Mouse (Mus musculus) embryo, embryonic 11.5 days (tissue): ENCODE results near the gene Cryl1.

Experiments
- DNase-seq: peaks from one replicate; pipeline ENCODE4 v3.0.0-alpha.2; 2012; ENCODE audit warnings: low read depth, low spot score

Gene Cryl1

DNA sequence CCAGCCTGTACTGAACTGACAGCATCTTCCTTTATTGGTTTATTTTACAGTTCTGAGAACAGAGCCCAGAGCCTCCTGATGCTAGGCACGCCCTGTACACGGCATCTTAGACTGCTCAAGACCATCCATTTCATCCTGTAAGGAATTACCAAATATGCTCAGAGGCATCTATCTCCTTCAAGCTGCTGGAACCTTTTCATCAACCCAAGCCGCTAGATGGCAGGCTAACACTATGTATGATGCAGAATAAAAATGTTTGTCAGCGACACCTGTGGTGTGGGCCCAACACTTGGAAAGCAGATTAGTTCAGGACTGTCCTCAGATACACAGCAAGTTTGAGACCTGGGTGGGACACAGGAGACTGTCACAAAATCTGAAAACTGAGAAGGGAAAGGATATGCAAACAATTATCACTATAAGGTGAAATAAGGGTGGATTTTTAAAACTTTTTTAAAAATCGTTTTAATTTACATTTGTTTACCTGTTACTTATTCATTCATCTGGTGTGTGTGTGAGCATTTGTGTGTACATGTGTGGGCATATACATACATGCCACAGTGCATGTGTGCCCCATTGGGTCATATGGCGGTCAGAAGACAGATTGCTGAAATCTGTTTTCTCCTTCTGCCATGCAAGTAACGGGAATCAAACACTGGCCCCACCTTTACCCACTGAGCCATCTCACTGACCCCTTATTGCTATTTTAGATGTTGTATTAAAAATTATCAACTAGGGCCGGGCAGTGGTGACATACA is 25.8 kb downstream of the Cryl1 start:
- peak; percentile 69 for DNase-seq

DNA sequence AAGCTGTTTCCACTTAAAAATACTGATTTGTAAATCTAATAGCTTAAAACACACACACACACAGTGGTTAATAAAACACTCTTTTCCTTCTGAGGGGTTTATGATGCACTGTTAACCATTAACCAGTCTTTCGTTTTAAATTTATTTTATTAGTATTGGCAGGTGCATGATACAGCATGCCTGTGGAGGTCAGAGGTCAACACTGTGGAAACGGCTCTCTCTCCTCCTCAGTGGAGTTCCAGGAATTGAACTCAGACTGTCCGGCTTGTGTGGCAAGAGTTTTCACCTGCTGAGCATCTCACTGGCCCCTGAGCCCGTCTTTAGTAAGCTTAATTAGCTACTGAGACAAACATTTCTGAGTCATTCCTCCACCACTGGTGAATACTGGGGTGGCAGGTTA is 31.0 kb downstream of the Cryl1 start:
- DNase-seq, result no peak

DNA sequence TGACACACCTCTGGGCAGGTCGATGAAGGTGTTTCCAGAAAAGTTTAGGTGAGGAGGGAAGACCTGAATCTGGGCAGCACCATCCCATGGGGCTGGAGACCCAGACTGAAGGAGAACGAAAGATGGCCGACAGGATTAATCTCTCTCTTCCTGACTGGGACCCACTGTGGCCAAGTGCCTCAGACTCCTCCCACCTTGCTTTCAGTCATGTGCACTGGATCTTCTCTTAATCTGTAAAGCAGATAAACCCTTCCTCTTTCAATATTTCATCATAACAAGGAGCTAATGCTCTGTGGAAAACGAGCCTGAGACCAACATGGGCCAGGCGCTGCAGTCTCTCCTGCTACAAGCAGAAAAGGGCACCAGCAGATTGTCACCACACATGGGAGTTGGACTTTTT is 31.6 kb downstream of the Cryl1 start:
- no peak for DNase-seq

DNA sequence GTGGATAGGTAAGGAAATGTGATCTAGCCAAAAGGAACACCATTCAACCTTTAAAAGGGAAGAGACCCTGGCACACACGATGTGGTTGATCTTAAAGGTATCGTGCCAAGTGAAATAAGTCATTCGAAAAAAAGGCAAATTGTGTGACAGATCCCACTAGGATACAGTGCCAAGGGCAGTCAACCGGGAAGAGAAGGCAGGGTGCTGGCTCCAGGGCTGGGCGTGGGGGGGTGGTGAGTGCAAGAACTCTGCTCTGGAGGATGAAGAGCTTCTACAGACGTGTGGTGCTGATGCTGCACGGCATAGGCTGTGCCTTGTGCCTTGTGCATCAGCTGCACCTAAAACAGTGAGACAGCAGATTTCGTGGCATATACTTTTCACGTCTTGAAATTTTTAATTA is 33.0 kb downstream of the Cryl1 start:
- no peak for DNase-seq

DNA sequence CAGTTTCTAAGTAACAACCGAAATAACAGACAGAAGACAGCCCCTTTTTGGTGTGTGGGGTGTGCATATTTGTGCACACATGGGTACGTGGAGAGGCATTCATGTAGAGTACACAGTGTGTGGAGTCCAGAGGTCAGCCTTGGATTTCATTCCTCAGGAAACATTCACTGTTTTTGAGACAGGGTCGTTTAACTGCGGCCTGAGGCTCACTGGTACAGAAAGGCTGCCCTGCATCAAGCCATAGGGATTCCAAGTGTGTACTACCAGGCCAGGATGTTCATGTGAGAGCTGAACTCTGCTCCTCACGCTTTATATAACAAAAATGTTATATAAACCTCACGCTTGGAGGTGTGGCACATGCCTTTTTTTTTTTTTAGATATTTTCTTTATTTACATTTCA is 34.5 kb downstream of the Cryl1 start:
- DNase-seq, result no peak

DNA sequence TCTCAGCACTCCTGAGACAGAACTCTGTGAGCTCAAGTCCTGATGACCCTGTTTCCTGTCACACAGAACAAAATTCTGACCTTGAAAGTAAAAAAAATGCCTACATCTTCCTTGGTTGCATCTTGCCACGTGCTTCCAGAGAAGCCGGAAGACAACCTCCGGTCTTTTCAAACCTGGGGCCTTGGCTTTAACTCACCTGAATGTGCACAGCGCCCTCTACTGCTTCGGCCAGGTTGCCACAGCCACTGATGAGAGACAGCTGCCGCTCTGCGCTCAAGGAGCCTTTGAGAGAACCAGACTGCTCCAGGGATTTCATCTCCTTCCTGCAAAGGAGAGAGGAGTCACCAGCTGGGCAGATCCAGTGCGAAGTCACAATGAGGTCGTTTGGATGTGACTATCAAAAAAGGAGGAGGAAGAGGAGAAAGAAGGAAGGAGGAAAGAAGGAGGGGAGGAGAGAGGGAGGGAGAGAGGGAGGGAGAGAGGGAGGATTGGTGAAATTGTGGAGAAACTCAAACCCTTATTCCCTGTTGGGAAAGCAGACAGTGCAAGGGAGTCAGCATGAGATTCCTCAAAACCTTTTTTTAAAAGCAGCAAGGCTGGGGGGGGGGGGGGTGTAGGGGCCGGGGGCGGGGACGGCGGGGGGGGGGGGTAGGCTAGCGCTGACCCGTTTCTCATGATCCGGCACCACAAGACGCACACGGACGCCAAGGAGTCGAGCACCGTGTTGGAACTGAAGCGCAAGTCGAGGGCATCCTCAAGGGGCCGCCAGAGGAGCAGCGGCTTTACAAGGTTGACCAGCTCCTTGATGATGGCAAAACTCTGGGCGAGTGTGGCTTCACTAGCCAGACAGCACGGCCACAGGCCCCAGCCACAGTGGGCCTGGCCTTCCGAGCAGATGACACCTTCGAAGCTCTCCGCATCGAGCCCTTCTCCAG is 35.3 kb downstream of the Cryl1 start:
- peak; percentile 67 for DNase-seq

DNA sequence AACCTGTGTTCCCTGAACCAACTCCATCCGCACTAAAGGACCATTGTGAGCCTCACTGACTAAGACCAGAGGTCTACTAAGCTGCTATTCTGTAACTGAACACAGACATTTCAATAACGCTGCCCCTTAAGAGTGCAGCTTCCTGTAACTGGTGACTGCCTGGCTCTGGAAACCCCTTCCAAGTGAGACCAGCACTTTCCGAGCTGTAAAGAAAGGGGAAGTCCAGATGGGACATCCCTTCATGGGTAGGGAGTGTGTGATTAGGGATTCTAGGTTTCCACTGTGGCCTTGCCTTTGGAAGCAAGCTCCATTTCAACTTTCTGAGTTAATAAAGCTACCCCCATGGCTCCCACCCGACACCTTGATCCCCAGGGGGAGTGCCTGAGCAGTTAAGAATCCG is 41.3 kb downstream of the Cryl1 start:
- DNase-seq, result no peak

DNA sequence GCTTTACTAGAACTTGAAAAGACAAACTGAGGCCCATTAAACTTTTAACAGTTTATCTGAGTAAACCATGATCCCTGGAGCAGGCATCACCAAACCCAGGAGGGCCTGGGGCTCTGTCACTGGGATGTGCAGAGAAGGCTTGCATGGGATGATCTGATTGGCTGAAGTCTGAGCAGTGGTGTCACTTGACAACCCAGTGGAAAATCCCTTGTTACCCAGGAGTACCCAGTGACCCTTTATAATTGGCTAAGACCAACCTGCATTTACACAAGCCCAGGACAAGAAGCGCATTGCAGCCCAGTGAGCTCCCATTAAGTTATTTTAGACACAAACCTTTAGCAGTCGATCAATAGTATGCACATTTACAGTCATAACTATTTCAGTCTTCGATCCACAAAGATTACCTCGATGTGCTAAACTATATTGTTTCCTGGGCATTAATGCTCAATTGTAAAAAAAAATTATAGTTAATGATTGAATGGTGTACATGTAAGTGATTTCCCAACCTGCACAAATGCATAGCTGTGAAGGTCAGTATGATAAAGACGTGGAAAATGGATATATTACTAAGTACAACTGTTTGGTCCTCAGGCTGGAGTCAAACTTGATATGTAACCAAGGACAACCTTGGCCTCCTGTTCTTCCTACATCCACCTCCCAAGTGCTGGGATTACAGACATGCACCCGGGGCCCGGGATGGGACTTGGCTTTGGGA is 46.7 kb downstream of the Cryl1 start:
- no peak for DNase-seq

DNA sequence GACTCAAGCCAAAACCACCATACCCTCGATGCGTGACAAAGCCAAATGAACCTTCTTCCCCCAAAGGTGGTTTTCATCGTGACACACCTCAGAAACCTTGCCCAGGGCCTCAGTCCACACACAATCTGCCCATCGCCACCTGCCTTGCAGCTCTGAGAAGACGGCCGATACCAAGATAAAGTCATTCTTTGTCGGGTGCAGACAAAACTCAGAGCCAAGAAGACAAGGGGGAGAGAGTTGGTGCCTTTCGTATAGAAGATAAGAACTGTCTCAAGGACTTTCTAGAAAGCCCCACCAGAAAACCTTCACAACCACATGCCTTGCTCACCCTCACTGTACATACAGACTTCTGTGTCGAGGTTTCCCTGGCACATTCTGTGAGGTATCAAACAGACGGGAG is 48.4 kb downstream of the Cryl1 start:
- DNase-seq, result no peak

DNA sequence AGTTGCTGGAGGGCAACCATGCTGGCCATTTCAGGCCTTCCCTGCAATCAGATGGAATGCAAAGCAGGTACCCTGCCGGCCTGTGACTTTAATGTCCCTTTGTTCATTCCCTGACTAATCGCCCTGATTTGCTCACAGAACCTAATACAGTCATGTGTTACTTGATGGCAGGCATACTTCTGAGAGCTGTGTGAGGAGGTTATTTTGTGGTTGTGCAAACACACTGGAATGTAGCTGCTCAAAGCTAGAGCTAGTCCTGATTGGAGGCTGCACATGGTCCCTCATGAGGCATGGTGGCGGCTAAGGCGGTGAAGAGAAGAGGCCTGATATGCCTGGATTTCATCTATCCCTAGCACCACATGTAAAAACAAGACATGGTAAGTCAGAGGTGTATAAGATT is 50.2 kb downstream of the Cryl1 start:
- DNase-seq, result no peak

DNA sequence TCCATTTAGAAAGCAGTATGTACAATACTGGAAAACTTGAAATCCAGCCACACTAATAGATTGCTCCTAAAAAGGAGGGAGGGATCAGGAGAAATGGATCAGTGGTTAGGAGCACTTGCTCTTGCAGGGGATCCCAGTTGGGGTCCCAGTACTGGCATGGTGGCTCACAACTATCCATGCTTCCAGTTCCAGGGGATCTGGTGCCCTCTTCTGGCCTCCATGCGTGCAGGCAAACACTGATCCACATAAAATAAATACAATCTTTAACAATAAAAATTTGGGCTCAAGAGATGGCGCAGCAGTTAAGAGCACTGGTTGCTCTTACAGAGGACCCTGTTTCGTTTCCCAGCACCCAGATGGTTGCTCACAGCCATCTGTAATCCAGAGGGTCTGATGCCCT is 52.2 kb downstream of the Cryl1 start:
- no peak for DNase-seq

DNA sequence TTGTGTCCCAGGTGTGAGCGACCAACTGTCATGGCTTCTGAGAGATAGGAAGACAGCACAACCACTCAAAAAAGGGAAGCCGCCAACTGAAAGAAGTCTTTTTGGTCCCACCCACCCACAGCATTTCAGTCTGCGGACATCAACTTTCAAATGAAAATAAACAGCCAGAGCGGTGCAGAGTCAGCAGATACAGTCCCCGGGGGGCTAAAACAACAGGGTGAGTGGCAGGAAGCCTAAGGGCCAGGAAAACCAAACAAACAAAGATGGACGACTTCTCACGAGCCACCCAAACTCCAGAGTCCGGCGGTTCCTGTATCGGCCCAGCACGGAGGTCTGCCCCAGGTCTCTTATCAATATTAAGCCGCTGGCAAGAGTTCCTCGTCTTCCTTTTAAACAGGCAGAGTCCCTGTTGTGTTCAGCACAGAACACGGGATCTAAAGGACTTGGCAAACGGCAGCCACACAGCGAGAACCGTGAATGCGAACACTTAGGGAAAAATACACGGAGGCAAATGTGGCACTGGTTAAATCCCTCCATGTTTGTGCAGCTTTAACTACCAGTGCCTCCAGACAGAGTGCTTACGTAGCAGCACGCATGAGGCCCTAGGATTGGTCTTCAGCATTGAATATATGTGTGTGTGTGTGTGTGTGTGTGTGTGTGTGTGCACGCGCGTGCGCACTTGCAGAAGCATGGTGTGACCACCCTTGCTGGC is 53.4 kb downstream of the Cryl1 start:
- no peak for DNase-seq

DNA sequence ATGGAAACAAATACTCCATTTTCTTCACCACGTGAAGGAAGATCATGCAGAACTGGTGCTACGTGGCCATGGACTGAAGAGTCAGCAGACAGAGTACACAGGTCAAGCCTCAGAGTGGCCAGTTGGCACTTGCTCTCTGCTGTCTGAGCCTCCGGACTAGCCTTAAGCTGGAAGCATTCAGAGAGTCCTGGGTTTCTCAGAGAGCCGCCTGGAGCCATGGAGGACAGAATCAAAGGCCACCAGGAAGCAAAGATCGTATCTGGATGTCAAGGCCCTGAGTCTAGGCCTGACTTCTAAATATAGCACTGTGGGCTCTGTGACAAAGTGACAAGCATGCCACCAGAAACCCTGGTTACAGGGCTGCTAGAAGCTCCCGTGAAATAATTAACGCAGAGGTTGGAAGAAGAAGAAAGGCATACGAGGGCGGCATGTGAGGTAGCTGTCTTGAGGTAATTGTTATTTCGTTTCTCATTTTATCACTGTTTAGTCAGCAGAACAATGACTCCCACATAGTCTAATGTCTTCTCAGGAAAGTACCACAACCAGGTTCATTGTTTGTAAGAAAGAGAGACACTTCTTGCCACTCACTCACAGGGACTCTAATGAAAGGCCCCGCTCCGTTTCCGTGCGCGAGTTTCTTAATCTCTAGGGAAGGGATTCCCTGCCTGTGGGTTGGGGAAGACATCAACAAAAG is 55.1 kb downstream of the Cryl1 start:
- no peak for DNase-seq

DNA sequence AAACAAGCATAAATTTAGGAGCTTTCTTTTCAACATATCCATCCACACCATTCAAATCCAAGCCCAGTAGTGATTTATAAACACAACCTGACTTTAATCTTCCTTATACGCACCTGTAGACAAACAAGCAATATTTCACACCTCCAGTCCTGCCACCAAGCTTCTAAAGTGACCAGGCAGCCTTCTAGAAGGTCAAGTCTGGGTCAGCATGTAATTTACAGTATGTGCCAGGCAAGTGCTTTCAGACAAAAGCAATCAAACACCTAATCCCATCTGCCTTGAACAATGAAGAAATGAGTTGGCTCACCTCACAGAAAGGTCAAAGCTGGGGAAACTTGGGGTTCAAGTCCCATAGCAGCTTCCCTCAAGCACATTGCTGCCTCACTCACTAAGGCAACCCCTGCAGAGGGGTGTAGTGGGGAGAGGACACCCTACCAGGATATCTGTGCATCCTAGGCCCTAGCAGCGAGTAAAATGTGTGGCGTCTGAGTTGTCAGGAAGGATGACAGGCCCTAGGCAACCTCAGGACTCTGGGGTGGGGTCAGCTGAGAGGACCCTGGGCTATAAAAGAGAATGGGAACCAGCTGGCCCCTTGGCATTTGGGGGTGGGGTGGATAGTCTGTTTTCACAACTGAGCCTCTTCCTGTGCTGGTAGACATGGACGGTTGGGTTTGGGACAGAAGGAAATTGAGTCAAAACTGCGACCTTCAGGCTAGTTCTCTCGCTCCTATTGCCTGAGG is 55.8 kb downstream of the Cryl1 start:
- DNase-seq, result peak; percentile 20

DNA sequence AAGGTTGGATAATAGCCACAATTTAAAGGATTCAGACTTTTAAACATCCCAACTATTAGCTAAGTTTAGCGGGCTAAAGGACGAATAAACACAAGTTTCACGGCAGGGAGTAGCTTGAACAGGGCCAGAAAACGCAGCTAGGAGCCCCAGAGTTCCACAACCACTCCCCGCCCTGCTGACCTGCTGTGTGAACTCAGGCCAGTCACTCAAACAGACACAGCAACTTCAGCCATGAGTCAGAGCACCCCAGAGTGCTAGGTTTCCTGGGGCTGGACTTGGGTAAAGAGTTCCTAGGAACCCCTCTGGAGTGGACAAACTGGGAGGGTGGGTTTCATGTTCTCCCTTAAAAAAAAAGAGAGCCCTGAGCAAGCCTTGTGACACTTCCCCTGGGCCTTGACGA is 59.7 kb downstream of the Cryl1 start:
- no peak for DNase-seq

DNA sequence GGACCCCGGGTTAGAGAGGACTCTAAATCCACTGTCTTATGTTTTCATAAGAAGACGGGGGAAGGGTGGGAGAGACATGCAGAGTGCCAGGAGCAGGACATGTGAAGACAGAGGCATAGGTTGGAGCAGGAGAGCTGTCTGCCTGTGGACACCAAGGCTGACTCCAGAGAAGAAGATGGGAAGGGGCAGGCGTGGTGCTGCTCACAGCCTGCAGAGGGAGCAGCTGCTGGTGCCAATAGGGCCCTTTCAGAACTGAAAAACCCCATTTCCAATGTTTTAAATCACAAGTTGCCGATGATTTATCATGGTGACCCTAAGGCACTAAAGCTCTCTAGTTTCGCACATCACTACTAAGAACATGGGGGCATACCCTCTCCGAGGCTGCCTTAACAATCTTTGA is 63.5 kb downstream of the Cryl1 start:
- DNase-seq, result no peak

DNA sequence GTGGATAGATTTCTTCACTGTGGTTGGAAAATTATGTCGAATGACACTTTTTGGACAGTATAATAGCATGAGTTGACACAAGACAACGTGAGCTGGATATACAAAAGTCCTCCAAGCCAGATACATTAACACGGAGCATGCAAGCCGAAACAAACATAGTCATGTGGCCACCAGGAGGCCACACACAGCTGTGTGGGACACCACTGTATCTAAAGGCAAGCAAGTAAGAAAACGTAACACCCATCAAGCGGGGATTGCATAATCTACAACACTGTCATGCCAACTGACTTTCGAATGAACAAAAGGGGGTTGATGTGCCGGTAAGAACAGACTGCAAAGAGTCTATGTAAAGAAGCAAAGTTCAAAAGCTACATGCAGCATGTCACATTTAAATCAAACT is 65.8 kb downstream of the Cryl1 start:
- DNase-seq, result no peak

DNA sequence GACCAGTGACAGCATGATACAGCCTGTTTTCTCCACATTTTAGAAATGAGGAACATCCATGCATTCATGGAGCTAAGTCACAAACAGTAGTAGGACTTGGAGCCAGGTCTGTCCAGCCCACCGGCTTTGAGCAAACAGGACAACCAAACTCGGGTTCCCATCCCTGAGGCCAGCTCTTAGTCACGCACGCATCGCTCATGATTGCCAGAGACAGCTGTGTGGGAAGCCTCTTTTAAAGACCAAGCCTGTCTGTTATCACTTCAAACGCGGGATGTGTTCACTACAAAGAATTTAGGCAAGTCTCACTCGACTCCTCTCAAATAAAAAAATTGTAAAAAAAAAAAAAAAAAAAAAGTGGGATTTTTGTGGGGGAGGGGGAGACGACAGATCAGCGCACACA is 67.2 kb downstream of the Cryl1 start:
- no peak for DNase-seq

DNA sequence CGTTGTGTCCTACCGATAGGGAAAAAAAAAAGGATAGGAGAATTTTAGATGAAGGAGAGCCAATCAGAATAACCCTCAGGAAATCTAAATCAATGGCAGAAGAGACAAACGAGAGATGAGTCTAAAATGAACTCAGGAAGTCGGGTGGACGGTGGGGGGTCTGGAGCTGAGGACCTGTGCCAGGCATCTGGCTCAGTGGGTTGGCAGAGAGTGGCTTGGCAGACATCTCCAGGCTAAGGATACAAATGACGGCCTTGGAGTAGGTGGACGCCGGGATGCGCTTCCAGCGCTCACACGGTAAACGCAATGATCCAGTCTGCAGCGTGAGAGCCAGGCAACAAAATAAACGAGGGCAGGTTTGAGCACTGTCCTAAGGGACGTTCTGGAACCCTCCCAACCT is 68.7 kb downstream of the Cryl1 start:
- no peak for DNase-seq

DNA sequence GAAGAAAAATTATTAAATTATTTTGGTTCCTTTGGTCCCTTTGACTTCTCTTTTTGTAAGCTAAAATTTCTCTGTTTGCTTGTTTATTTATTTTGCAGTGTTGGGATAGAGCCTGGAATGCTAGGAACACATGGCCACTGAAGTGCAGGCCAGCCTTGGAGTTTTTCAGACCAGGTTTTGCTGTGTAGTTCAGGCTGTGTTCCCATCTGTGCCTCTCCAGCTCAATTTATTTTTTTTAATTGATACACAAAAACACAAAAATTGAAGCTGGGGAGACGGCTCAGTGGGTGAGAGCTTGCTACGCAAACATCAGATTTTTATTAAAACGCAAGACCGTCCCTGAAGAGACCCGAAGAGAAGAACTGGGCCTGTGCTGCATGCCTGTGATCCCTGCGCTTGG is 71.6 kb downstream of the Cryl1 start:
- no peak for DNase-seq
